Mouse (Mus musculus) mesoderm, embryonic 11.5 days (tissue): ENCODE results near the gene Emx1.
A peak's percentile ranks its signal among the peaks of the same experiment; 100 is the strongest.

Source experiments
- DNase-seq: peaks from one replicate; pipeline ENCODE4 v3.0.0-alpha.2; 2012; ENCODE audit warnings: low read depth, low spot score

Emx1 gene

GRCm38 (mm10) chr6:85189361-85189760 is 2.1 kb downstream of the Emx1 start:
- no peak for DNase-seq

GRCm38 (mm10) chr6:85189911-85190591 is 2.8 kb downstream of the Emx1 start:
- DNase-seq = peak; percentile 57

- DNase-seq = peak; percentile 46
Measured at GRCm38 (mm10) chr6:85190671-85191070, 3.4 kb downstream of the Emx1 start.

DNA sequence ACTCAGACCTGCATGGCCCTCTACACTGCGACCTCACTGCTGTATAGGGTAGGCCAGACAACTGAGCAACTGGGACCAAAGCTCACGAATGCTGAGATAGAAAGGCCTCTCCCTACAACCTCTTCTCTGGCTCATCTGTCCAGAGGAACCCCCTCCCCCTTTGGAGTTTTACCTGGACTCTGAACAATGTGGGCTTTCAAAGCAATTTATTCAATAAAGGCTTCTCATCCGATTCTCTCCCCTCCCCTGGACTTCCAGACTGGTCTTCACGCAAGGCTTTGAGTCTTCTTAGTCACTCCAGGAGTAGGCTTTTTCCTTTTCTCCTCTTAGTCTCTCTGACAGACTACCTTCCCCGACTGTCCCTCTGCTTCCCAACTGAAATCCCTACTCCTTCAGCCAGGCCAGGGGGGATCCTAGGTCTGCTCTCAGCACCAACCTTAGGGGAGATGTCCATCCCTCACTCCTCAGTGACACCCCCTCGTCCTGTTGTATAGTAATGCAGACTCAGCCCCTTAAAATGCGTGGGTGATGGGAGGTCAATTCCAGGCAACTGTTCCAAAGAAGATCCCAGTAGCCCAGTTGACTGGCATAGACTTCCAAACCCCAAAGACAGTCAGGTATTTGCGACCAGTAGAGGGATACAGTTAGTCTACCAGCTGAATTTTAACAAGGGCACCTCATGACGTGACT is 4.7 kb downstream of the Emx1 start:
- DNase-seq = no peak

DNA sequence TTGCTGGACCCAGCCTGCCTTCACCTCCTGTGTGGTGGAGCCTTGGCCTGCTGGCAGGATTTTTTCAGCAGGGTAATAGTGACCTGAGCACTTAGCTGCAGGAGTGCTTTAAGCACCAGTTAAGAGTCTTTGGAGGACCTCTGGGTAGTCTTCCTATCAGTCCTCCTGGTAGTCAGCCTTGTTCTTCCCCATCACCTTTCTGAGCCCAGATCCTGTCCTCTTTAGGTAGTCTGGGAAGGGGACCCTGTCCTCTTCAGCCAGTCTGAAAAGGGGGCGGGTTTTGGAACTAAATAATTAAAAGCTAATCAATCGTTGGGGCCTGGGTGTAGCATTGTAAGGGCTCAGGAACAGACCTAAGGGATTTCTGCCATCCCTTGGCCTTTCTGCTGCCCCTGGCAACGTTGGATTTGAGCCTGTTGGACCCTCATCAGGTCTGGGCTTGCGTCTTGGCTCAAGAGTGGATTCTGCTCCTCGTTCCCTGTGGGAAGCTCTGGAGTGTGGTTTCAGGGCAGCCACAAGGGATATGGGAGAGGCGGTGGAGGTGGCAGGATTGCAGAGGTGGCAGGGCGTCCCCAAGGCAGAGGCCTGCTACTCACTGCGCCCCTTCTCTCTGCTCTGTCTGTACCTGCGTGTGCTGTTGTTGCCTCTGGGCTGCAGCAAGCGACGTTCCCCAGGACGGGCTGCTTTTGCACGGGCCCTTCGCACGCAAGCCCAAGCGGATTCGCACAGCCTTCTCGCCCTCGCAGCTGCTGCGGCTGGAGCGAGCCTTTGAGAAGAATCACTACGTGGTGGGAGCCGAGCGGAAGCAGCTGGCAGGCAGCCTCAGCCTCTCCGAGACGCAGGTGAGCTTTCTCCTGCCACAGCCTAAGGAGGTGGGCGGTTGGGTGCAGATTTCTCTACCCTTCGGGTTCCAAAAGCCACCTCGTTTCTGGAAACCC is 6.4 kb downstream of the Emx1 start:
- no peak for DNase-seq

GRCm38 (mm10) chr6:85197951-85198350 is 10.7 kb downstream of the Emx1 start:
- DNase-seq = no peak

DNA sequence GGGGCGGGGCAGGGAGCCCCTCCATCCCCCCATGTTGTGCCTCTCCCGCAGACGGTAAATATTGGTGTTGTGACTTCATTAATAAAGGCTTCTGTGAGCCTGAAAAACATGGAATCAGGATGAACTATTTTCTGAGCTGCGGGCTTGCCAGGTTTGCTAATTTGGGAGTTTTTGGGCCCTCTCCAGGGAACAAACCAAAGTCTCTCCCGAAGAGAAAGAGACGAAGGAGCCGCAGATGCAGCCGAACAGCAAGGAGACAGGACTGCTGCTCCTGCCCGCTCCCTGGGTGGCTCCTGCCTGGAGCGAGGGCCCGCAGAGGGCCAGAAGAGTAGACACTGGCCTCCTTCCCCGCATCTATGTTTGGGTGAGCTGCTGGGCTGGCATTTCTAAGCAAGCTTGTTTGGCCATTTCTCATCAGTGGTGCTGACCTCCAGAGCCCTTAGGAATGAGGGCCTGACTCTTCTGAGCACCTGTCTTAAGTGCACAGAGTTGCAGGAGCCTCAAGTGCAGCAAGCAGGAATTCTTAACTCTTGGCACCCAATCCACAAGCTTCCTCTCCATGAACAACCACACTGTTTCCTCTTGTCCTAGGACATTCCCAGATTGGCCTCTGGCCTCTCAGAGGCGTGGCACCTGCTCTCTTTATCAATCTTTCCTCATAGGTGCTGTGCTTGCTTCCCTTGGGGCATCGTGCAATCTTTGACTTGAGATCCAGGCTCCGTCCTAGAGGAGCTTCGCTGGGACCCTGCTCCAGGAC is 19.1 kb downstream of the Emx1 start:
- no peak for DNase-seq

- no peak for DNase-seq
Measured at GRCm38 (mm10) chr6:85206939-85207285, 19.7 kb downstream of the Emx1 start.

- no peak for DNase-seq
Measured at GRCm38 (mm10) chr6:85207345-85207744, 20.1 kb downstream of the Emx1 start.

GRCm38 (mm10) chr6:85209226-85209967 is 22.2 kb downstream of the Emx1 start:
- no peak for DNase-seq

DNA sequence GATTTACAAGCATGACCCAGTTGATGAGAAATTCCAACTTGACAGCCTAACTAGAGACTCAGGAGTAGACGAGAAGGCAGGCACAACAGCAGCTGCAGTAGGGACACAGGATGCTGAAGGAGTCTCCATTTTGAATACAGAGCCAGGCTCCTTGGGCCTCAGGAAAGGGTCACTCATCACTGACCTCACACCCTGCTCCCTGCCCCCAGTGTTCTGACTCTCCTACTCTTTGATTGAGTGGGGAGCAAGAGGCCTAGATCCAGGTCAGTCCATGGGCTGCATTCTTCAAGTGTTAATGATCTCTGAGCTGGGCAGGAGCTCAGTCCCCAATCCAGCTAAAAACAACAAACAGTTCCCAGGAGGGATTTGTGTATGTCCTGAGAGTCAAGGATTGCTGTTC is 23.4 kb downstream of the Emx1 start:
- DNase-seq = no peak

- DNase-seq = no peak
Measured at GRCm38 (mm10) chr6:85218251-85218650, 31.0 kb downstream of the Emx1 start.

GRCm38 (mm10) chr6:85218684-85219445 is 31.6 kb downstream of the Emx1 start:
- no peak for DNase-seq

GRCm38 (mm10) chr6:85219706-85220105 is 32.5 kb downstream of the Emx1 start:
- DNase-seq = no peak

DNA sequence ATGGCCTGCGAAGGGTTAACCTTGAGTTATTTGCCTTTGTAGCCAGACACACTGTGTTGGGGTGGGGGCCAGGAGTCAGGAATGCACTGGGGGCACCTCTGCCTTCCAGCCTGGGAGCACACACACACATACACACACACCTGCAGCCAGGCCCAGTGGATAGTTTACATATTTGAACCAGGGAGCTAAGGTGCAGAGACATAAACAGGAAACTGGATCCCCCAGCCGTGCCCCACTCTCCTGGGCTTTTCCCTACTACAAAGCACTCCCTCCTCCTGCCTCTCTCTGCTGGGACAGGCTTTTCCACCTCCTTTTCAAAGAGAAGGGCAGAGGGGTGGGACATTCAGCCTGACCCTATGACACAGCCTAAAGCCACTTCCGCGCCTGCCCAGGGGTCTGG is 33.7 kb downstream of the Emx1 start:
- no peak for DNase-seq

GRCm38 (mm10) chr6:85222551-85222950 is 35.3 kb downstream of the Emx1 start:
- no peak for DNase-seq

- DNase-seq = peak; percentile 56
Measured at GRCm38 (mm10) chr6:85223498-85224150, 36.4 kb downstream of the Emx1 start.

- no peak for DNase-seq
Measured at GRCm38 (mm10) chr6:85224442-85224891, 37.2 kb downstream of the Emx1 start.

DNA sequence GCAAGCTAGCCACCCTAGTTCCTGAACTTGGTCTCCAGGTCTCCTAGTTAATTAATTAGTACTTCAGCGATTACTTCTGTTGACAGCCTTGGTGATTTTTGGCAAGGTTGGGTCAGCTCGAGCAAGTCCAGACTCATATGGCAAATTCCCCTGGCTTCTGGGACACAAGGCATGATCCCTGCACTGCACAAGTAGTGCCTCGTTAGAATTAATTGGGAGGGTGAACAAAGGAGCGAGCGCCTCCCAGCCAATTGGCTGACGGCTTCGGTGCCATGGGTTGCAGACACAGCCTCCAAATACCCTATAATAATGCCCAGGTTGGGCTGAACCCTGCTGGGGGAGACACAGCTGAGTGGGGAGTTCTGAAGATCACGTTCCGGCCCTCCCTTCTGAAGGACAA is 39.3 kb downstream of the Emx1 start:
- no peak for DNase-seq

DNA sequence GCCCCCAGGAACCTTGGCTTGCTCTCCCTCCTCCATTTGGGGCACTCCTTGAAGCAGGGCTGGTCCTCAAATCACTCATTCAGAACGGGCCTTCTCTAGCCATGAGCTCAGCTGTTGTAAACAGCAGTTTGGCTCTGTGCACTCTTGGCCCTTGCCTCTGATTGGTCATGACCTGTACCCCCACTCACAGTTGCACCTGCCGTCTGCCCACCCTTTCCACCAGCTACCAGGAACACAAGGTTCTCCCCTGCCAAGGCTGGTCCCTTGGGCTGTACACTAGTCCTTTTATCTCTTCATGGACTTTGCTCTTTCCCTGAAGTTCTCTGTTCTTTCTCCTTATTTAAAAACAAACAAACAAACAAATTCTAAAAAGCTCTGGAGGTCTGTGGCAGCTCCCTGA is 40.3 kb downstream of the Emx1 start:
- DNase-seq = no peak
